Mouse (Mus musculus): ENCODE results near the gene Diras2. TPM values are rescaled to one million over a fixed set of nuclear protein-coding genes. Genes with fewer than 3 reads are reported as not detected.
"Not testable (repeated sequence)": the region's sequence is repeated elsewhere in the genome, so short reads cannot be mapped to it uniquely, and the experiment has no call there.

Diras2 gene
- polyA plus RNA-seq, 1 experiment from 2014 or later: 0.99 TPM

DNA sequence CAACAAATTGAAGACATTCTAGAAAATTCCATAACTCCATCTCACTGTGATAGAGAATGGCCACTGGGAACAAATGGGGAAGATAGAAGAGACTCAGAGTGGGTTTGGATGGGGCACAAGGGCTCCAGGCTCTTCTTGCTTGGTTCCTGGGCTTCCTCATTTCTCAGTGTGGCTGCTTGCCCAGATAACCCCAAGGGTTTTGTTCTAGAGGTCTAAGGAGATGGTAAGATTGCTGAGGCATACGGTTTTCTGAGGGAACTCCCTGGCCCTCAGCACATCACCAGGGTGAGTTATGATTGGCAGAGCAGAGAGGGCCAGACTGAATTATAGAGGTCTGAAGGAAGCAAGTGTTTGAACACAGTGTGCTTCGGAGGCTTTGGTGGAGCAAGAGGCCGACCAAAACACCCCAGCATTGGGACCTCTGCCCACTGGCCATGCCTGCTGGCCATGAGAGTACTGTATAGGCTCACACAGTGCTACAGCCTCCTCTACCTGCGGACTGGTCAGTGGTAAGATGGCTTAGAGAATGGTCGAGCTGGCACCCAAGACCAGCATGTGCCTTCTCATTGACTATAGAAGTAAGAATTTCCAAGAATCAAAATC lies 25.3 kb downstream of the Diras2 start:
- not testable (repeated sequence) for H3K4me1 ChIP-seq (ENCODE audit: control insufficient read depth, insufficient read depth, low read length); H3K27me3 ChIP-seq (ENCODE audit: control insufficient read depth, insufficient read depth, low read length); H3K9ac ChIP-seq (ENCODE audit: low read depth, low read length); H3K4me3 ChIP-seq (ENCODE audit: low read depth, low read length); H3K36me3 ChIP-seq (ENCODE audit: control insufficient read depth, insufficient read depth, low read length); H3K4me2 ChIP-seq; H3K9me3 ChIP-seq (replicated peaks; ENCODE audit: control insufficient read depth, low read length); ATAC-seq (replicated peaks; ENCODE audit: insufficient number of reproducible peaks, low FRiP score, low TSS enrichment); H3K27ac ChIP-seq (ENCODE audit: low read depth, low read length)
- 86% methylated on average over 5 of the region's 5 CpGs for WGBS (ENCODE audit: insufficient replicate concordance)

DNA sequence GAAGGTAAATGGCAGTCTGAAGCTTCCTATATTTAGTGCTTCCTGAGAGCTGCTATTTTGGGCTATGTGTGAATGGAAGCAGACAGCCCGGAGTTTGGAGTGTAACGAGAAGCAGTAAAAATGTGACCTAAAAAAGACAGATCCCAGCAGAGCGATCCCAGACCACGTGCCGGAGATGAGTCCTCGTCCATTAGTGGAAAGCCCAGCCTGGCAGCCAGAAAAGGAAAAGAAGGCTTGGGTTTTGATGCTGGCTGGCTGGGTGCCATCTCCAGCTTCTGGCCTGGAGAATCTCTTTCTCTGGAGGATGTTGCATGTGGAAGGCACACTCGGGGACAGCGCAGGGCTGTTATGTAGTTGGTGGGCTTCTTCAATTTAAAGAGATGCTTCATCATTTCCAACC lies 29.4 kb downstream of the Diras2 start:
- no peaks in the 10 kb centered on the region for H3K36me3 ChIP-seq (ENCODE audit: control insufficient read depth, insufficient read depth, low read length)
- ATAC-seq (replicated peaks; ENCODE audit: insufficient number of reproducible peaks, low FRiP score, low TSS enrichment): no peak
- peak overlapping the region; percentile 59 for H3K27ac ChIP-seq (ENCODE audit: low read depth, low read length)
- no peak overlapping the region for H3K4me3 ChIP-seq (ENCODE audit: low read depth, low read length)
- H3K4me1 ChIP-seq (ENCODE audit: control insufficient read depth, insufficient read depth, low read length): peaks cover 7% of the 10 kb centered on the region; the same call in 1 of the 2 replicates
- H3K9me3 ChIP-seq (replicated peaks; ENCODE audit: control insufficient read depth, low read length): no peaks in the 10 kb centered on the region
- H3K27me3 ChIP-seq (ENCODE audit: control insufficient read depth, insufficient read depth, low read length): no peaks in the 10 kb centered on the region
- no peak overlapping the region for H3K9ac ChIP-seq (ENCODE audit: low read depth, low read length)
- peak overlapping the region; percentile 8; the same call in 1 of the 2 replicates for H3K4me2 ChIP-seq
- 42% methylated on average over 8 of the region's 8 CpGs for WGBS (ENCODE audit: insufficient replicate concordance)

DNA sequence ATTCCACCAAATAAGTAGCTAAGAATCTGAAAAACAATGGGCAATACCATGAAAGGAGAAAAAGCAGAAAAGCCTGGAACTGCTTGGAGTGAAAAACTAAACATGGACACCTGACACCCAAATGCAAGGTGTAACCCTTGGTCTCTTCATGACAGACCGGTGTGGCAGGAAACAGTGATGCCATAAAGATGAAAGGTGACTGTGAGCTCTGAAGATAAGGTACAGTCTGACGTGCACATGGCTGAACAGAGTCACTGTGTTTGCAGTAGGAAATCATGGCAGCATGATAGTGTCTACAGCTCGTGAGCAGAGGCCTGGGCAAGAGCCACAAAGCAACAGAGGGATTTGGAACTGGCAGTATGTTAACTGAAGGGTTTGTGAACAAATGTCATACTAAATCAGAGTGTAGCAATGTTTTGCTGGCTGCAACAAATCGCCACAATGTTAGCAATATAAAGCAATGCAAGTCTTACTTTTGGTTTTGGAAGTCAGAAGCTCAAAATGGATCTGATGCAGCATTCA lies 34.0 kb downstream of the Diras2 start:
- no peak overlapping the region for H3K4me3 ChIP-seq (ENCODE audit: low read depth, low read length)
- no peak overlapping the region for H3K27ac ChIP-seq (ENCODE audit: low read depth, low read length)
- H3K9ac ChIP-seq (ENCODE audit: low read depth, low read length): no peak overlapping the region
- WGBS (ENCODE audit: insufficient replicate concordance): 42% methylated on average over 4 of the region's 4 CpGs
- no peak overlapping the region for H3K4me2 ChIP-seq
- no peaks in the 10 kb centered on the region for H3K27me3 ChIP-seq (ENCODE audit: control insufficient read depth, insufficient read depth, low read length)
- H3K36me3 ChIP-seq (ENCODE audit: control insufficient read depth, insufficient read depth, low read length): no peaks in the 10 kb centered on the region
- no peak for ATAC-seq (replicated peaks; ENCODE audit: insufficient number of reproducible peaks, low FRiP score, low TSS enrichment)
- H3K4me1 ChIP-seq (ENCODE audit: control insufficient read depth, insufficient read depth, low read length): peaks cover 7% of the 10 kb centered on the region; the same call in 1 of the 2 replicates
- no peaks in the 10 kb centered on the region for H3K9me3 ChIP-seq (replicated peaks; ENCODE audit: control insufficient read depth, low read length)

DNA sequence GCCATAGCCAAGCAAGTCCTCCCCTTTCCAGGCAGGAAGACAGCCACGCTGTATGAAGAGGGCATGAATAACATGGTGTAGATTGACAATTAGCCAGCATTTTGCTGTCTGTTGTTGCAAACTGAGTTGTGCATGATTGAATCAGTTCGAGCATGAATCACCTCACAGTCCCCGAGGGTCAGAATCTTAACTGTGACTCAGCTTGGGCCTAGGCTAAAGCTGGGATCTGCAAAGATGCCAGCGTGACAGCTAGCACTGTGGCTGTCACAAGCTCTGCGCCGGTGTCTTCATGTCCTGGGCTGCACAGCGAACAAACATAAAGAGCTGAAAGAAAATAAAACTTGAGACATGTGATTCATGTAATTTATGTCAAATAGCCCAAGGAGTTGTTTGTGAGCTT lies 42.3 kb downstream of the Diras2 start:
- Histone ChIP-seq H3K4me3 (ENCODE audit: low read depth, low read length) (no peak overlapping the region), H3K27me3 (ENCODE audit: control insufficient read depth, insufficient read depth, low read length) (no peaks in the 10 kb centered on the region), H3K36me3 (ENCODE audit: control insufficient read depth, insufficient read depth, low read length) (no peaks in the 10 kb centered on the region), H3K9ac (ENCODE audit: low read depth, low read length) (no peak overlapping the region), H3K9me3 (replicated peaks; ENCODE audit: control insufficient read depth, low read length) (peaks cover 4% of the 10 kb centered on the region), H3K4me1 (ENCODE audit: control insufficient read depth, insufficient read depth, low read length) (no peaks in the 10 kb centered on the region), H3K4me2 (no peak overlapping the region), H3K27ac (ENCODE audit: low read depth, low read length) (no peak overlapping the region)
- no peak for ATAC-seq (replicated peaks; ENCODE audit: insufficient number of reproducible peaks, low FRiP score, low TSS enrichment)
- 91% methylated on average over 7 of the region's 7 CpGs for WGBS (ENCODE audit: insufficient replicate concordance)

DNA sequence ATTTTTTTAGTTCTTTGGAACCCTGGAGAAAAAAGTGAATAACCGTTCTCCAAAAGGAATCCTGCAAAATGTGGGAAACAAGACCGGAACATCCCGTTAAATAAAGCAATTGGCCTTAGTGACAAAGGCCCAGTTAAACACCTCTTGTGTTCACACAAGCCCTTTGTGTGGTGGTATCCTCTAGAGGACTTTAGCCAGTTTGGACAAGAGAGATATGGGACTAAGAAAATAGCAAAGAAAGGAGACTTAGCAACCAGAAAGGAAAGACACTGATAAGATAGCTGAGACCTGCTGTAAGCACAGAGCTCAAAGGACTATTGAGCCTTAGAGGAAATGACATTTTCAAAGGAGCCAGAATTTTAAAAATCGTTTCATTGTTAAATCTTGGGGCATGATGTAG lies 47.0 kb downstream of the Diras2 start:
- Histone ChIP-seq H3K9me3 (replicated peaks; ENCODE audit: control insufficient read depth, low read length) (no peaks in the 10 kb centered on the region; the same call in 1 of the 2 replicates), H3K27ac (ENCODE audit: low read depth, low read length) (peak overlapping the region; percentile 50; the same call in 1 of the 2 replicates), H3K4me2 (no peak overlapping the region), H3K4me3 (ENCODE audit: low read depth, low read length) (no peak overlapping the region), H3K4me1 (ENCODE audit: control insufficient read depth, insufficient read depth, low read length) (no peaks in the 10 kb centered on the region; the same call in 1 of the 2 replicates), H3K27me3 (ENCODE audit: control insufficient read depth, insufficient read depth, low read length) (no peaks in the 10 kb centered on the region), H3K9ac (ENCODE audit: low read depth, low read length) (no peak overlapping the region), H3K36me3 (ENCODE audit: control insufficient read depth, insufficient read depth, low read length) (no peaks in the 10 kb centered on the region)
- no peak for ATAC-seq (replicated peaks; ENCODE audit: insufficient number of reproducible peaks, low FRiP score, low TSS enrichment)
- WGBS (ENCODE audit: insufficient replicate concordance): 49% methylated on average over 4 of the region's 4 CpGs

DNA sequence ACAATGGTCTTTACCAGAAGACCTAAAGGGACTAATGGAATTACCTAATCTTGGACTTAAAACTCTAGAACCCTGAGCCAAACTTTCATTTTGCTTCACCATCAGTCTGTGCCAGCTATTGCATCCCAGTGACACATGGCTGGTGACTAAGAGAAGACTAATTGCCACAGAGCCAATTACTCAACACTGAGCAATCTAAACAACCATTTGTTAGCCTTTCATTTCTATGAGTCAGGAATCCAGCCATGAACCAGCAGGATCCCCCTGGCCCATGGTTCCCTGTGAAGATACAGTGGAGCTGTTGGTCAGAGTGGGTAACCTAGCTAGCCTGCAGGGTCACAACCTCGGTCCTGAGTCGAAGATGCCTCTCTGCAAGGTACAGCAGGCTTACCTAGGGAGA lies 49.3 kb downstream of the Diras2 start:
- H3K4me1 ChIP-seq (ENCODE audit: control insufficient read depth, insufficient read depth, low read length): no peaks in the 10 kb centered on the region; the same call in 1 of the 2 replicates
- H3K9me3 ChIP-seq (replicated peaks; ENCODE audit: control insufficient read depth, low read length): no peaks in the 10 kb centered on the region
- WGBS (ENCODE audit: insufficient replicate concordance): 79% methylated on average over 2 of the region's 2 CpGs
- H3K4me2 ChIP-seq: no peak overlapping the region
- no peaks in the 10 kb centered on the region for H3K27me3 ChIP-seq (ENCODE audit: control insufficient read depth, insufficient read depth, low read length)
- no peak for ATAC-seq (replicated peaks; ENCODE audit: insufficient number of reproducible peaks, low FRiP score, low TSS enrichment)
- no peak overlapping the region for H3K9ac ChIP-seq (ENCODE audit: low read depth, low read length)
- H3K27ac ChIP-seq (ENCODE audit: low read depth, low read length): no peak overlapping the region
- no peak overlapping the region for H3K4me3 ChIP-seq (ENCODE audit: low read depth, low read length)
- H3K36me3 ChIP-seq (ENCODE audit: control insufficient read depth, insufficient read depth, low read length): no peaks in the 10 kb centered on the region

DNA sequence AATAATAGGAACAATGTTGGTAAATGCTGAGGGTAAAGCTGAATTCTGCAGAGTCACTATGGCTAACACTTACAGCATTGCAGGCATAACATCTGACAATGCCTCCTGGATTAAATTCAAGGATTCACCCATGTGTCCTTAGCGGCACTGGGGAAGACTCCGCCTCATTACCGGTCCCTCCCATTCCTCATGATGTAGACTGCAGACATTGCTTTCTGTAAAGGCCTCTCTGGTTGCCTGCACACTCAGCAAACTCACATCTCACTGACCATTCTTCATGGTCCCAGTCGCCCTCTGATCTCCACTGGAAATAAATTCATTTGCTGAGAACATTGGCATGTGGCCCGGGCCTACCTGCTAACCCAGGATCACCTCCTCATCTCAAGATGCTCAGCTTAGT lies 51.9 kb downstream of the Diras2 start:
- Histone ChIP-seq H3K4me2 (no peak overlapping the region), H3K27ac (ENCODE audit: low read depth, low read length) (no peak overlapping the region), H3K9me3 (replicated peaks; ENCODE audit: control insufficient read depth, low read length) (no peaks in the 10 kb centered on the region), H3K27me3 (ENCODE audit: control insufficient read depth, insufficient read depth, low read length) (no peaks in the 10 kb centered on the region), H3K36me3 (ENCODE audit: control insufficient read depth, insufficient read depth, low read length) (no peaks in the 10 kb centered on the region), H3K4me3 (ENCODE audit: low read depth, low read length) (no peak overlapping the region), H3K9ac (ENCODE audit: low read depth, low read length) (no peak overlapping the region), H3K4me1 (ENCODE audit: control insufficient read depth, insufficient read depth, low read length) (no peaks in the 10 kb centered on the region; the same call in 1 of the 2 replicates)
- 85% methylated on average over 5 of the region's 5 CpGs for WGBS (ENCODE audit: insufficient replicate concordance)
- ATAC-seq (replicated peaks; ENCODE audit: insufficient number of reproducible peaks, low FRiP score, low TSS enrichment): no peak

DNA sequence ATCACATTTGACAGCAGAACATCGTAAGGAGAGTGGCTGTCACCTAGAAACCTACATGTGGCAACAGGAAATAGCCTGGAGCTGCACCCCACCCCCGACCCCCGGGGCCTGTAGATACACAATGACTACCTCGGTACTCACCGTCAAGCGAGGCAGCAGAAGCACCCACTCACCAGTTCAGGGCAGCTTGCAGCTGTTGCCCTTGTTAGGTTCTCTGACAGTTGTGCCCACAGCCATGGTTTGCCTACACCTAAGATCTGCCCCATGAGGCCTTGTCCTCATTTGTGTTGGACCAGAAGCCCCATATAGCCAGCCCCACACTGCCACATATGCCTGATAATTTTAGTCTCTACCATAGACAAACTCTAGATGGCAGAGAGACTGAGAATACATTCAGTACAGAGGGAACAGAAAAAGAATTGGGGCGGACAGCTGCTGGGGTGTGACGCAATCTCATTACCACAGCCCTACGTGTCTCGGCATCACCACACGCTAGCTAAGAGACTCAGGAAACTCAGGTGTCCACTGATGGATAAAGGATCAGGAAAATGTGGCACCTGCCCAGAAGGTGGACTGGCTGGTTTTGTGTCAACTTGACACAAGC lies 54.0 kb downstream of the Diras2 start:
- WGBS (ENCODE audit: insufficient replicate concordance): 76% methylated on average over 11 of the region's 11 CpGs
- Histone ChIP-seq H3K9me3 (replicated peaks; ENCODE audit: control insufficient read depth, low read length) (no peaks in the 10 kb centered on the region), H3K36me3 (ENCODE audit: control insufficient read depth, insufficient read depth, low read length) (no peaks in the 10 kb centered on the region), H3K4me2 (no peak overlapping the region), H3K27me3 (ENCODE audit: control insufficient read depth, insufficient read depth, low read length) (no peaks in the 10 kb centered on the region), H3K27ac (ENCODE audit: low read depth, low read length) (no peak overlapping the region), H3K9ac (ENCODE audit: low read depth, low read length) (no peak overlapping the region), H3K4me3 (ENCODE audit: low read depth, low read length) (no peak overlapping the region), H3K4me1 (ENCODE audit: control insufficient read depth, insufficient read depth, low read length) (no peaks in the 10 kb centered on the region)
- no peak for ATAC-seq (replicated peaks; ENCODE audit: insufficient number of reproducible peaks, low FRiP score, low TSS enrichment)

DNA sequence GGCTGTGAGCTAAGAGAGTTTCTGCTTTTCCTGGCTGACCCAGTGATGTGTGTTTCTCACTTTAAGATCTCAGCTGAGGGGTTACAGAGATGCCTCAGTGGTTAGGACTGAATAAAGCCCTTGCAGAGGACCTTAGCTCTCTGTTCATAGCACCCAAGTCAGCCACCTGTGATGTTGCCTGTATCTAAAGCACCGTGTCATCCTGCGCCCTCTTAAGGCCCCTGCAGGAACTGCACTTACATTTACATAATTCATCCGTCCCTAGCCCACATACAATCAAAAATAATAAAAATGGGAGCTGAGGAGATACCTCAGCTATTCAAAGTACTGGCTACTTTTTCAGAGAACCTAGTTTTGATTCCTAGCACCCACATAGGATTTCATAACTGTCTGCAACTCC lies 54.9 kb downstream of the Diras2 start:
- 54% methylated on average over 3 of the region's 3 CpGs for WGBS (ENCODE audit: insufficient replicate concordance)
- H3K4me2 ChIP-seq: no peak overlapping the region
- no peaks in the 10 kb centered on the region for H3K36me3 ChIP-seq (ENCODE audit: control insufficient read depth, insufficient read depth, low read length)
- no peak overlapping the region for H3K27ac ChIP-seq (ENCODE audit: low read depth, low read length)
- ATAC-seq (replicated peaks; ENCODE audit: insufficient number of reproducible peaks, low FRiP score, low TSS enrichment): no peak
- H3K4me3 ChIP-seq (ENCODE audit: low read depth, low read length): no peak overlapping the region
- no peak overlapping the region for H3K9ac ChIP-seq (ENCODE audit: low read depth, low read length)
- no peaks in the 10 kb centered on the region for H3K4me1 ChIP-seq (ENCODE audit: control insufficient read depth, insufficient read depth, low read length)
- no peaks in the 10 kb centered on the region for H3K9me3 ChIP-seq (replicated peaks; ENCODE audit: control insufficient read depth, low read length)
- no peaks in the 10 kb centered on the region for H3K27me3 ChIP-seq (ENCODE audit: control insufficient read depth, insufficient read depth, low read length)
